Mouse (Mus musculus): ENCODE measurements around the gene Gm17651.

DNA sequence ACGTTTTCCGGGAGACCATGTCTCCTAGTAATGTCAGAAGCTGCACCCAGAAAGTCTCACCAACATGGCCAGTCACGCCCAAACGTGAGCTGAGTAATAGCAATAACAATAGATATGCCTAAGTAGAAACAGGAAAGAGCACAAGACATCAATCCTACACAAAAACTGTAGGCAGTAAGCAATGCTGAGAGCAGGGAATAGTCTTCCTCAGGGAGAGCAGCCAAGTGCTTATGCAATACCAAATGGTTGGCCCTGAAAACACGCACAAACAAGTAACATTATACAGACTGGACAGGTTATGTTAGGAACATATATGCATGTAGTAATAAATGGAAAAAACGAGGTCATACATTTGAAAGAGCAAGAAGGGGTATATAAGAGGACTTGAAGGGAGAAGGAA lies 25.0 kb downstream of the Gm17651 start:
- no peak for TF ChIP-seq CTCF (conservative IDR thresholded peaks at IDR 0.05 in 1 of 2, IDR thresholded peaks at IDR 0.05 in 1 of 2; ENCODE audit: low read depth in 2 of 2, low read length in 2 of 2)
- no peak for TF ChIP-seq SMC3 (IDR thresholded peaks at IDR 0.05; ENCODE audit: low read depth, low read length)
- TF ChIP-seq MEF2A (IDR thresholded peaks at IDR 0.05; ENCODE audit: borderline replicate concordance, low read depth, low read length), result no peak
- TF ChIP-seq POLR2A (IDR thresholded peaks at IDR 0.05; ENCODE audit: low read depth, low read length), result no peak
- no peak for TF ChIP-seq ELF1 (IDR thresholded peaks at IDR 0.05; ENCODE audit: low read depth, low read length)
- no peak for TF ChIP-seq SIN3A (IDR thresholded peaks at IDR 0.05; ENCODE audit: low read length)
- no peak for TF ChIP-seq HCFC1 (IDR thresholded peaks at IDR 0.05; ENCODE audit: low read depth, low read length)

Measured in CH12.LX (cell line).